Mouse (Mus musculus) large intestine, adult 2 months (tissue): Measurements from ENCODE around the gene Sema5a. TPM values are rescaled to one million over a fixed set of nuclear protein-coding genes. Genes with fewer than 3 reads are reported as not detected.

Experiments used
- DNase-seq: peaks from one replicate; pipeline ENCODE4 v3.0.0-alpha.2; 2012; ENCODE audit warnings: low read depth, low spot score
- WGBS: fragments of 180-500 bp; shearing (Covaris S2); methylation state at CpG from one replicate; pipeline ENCODE4 v1.1.7; 2018; 5-methylcytosine and 5-hydroxymethylcytosine counted together
- polyA plus RNA-seq: library from polyadenylated mRNA; depleted of rRNA; stranded (reverse); fragments of >200 nt; gene quantifications from 2 replicates; pipeline ENCODE4 v1.2.3, GENCODE M21; 2012

The Sema5a gene
- polyA plus RNA-seq, 1 experiment = 3.9 TPM

GRCm38 (mm10) chr15:32590641-32591040 is 346.0 kb downstream of the Sema5a start:
- 86% methylated on average over 1 of the region's 1 CpGs for WGBS
- DNase-seq = no peak

- 82% methylated on average over 5 of the region's 5 CpGs for WGBS
- no peak for DNase-seq
Observed at GRCm38 (mm10) chr15:32593746-32594145, 349.1 kb downstream of the Sema5a start.

- no peak for DNase-seq
- 89% methylated on average over 6 of the region's 6 CpGs for WGBS
Observed at GRCm38 (mm10) chr15:32596574-32596973, 352.0 kb downstream of the Sema5a start.

- no peak for DNase-seq
- 93% methylated on average over 3 of the region's 3 CpGs for WGBS
Observed at GRCm38 (mm10) chr15:32597189-32597588, 352.6 kb downstream of the Sema5a start.

GRCm38 (mm10) chr15:32607236-32607635 is 362.6 kb downstream of the Sema5a start:
- DNase-seq = no peak

GRCm38 (mm10) chr15:32610776-32611175 is 366.2 kb downstream of the Sema5a start:
- WGBS = 62% methylated on average over 2 of the region's 2 CpGs
- no peak for DNase-seq

More at GRCm38 (mm10) chr15:32607236-32607635, 362.6 kb downstream of the Sema5a start:
- WGBS = 87% methylated on average over 3 of the region's 3 CpGs

- no peak for DNase-seq
- 86% methylated on average over 7 of the region's 7 CpGs for WGBS
Observed at GRCm38 (mm10) chr15:32611201-32611600, 366.6 kb downstream of the Sema5a start.

GRCm38 (mm10) chr15:32613718-32614117 is 369.1 kb downstream of the Sema5a start:
- no peak for DNase-seq
- 93% methylated on average over 6 of the region's 6 CpGs for WGBS

GRCm38 (mm10) chr15:32615773-32616172 is 371.2 kb downstream of the Sema5a start:
- 89% methylated on average over 5 of the region's 5 CpGs for WGBS

GRCm38 (mm10) chr15:32619199-32619598 is 374.6 kb downstream of the Sema5a start:
- DNase-seq = no peak
- WGBS = 77% methylated on average over 2 of the region's 2 CpGs

More at GRCm38 (mm10) chr15:32615773-32616172, 371.2 kb downstream of the Sema5a start:
- no peak for DNase-seq

GRCm38 (mm10) chr15:32623037-32623739 is 378.6 kb downstream of the Sema5a start:
- DNase-seq = no peak
- 59% methylated on average over 12 of the region's 12 CpGs for WGBS

- 83% methylated on average over 4 of the region's 4 CpGs for WGBS
- DNase-seq = no peak
Observed at GRCm38 (mm10) chr15:32624106-32624505, 379.5 kb downstream of the Sema5a start.

- no peak for DNase-seq
- WGBS = 78% methylated on average over 2 of the region's 2 CpGs
Observed at GRCm38 (mm10) chr15:32626031-32626430, 381.4 kb downstream of the Sema5a start.

- 96% methylated on average over 8 of the region's 8 CpGs for WGBS
- DNase-seq = no peak
Observed at GRCm38 (mm10) chr15:32633713-32634112, 389.1 kb downstream of the Sema5a start.

GRCm38 (mm10) chr15:32637879-32638278 is 393.3 kb downstream of the Sema5a start:
- WGBS = 73% methylated on average over 3 of the region's 3 CpGs
- DNase-seq = no peak

- 60% methylated on average over 1 of the region's 1 CpGs for WGBS
- DNase-seq = no peak
Observed at GRCm38 (mm10) chr15:32647061-32647687, 402.6 kb downstream of the Sema5a start.

GRCm38 (mm10) chr15:32654046-32654445 is 409.4 kb downstream of the Sema5a start:
- WGBS = 88% methylated on average over 3 of the region's 3 CpGs
- DNase-seq = no peak

GRCm38 (mm10) chr15:32656017-32656416 is 411.4 kb downstream of the Sema5a start:
- DNase-seq = no peak
- WGBS = 77% methylated on average over 4 of the region's 4 CpGs

- WGBS = 74% methylated on average over 1 of the region's 1 CpGs
- no peak for DNase-seq
Observed at GRCm38 (mm10) chr15:32676446-32676845, 431.8 kb downstream of the Sema5a start.

- 87% methylated on average over 4 of the region's 4 CpGs for WGBS
- no peak for DNase-seq
Observed at GRCm38 (mm10) chr15:32685152-32685551, 440.5 kb downstream of the Sema5a start.

GRCm38 (mm10) chr15:32691021-32691420 is 446.4 kb downstream of the Sema5a start:
- DNase-seq = no peak
